Mouse (Mus musculus) testis, adult 2 months (tissue): ENCODE results near the gene Srsf5.

Experiments
- CTCF ChIP-seq: fragments of 200-500 bp; IDR thresholded peaks from 2 replicates; pipeline ENCODE4 v1.5.1; 2012; ENCODE audit warnings: low read depth, mild to moderate bottlenecking, inconsistent platforms, low read length, moderate library complexity; ENCODE audit not compliant: control insufficient read depth, insufficient read depth, insufficient replicate concordance
- POLR2A ChIP-seq: fragments of 200-500 bp; IDR thresholded peaks from 2 replicates; pipeline ENCODE4 v1.6.1; 2012; ENCODE audit warnings: low read depth, mild to moderate bottlenecking, inconsistent platforms, low read length, moderate library complexity; ENCODE audit not compliant: control insufficient read depth

DNA sequence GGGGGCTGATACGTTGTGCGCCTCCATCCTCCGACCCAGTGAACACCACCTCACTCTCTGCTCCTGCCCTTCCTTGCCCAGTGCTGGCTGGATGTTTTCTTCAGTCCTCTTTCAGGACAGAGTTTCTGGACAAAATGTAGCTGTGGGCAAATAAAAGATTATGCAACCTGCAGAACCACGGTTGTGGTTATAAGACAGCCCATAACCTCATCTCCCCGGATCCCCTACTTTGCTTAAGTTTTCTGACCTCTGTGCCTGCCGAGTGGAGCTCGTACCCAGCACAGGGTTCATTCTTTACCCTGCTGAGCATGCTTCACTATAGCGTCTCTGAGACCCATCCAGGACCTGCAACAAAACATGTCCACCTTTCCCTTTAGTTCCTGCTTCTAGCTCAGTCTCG lies 22.6 kb downstream of the Srsf5 start:
- TF ChIP-seq CTCF (no peak), POLR2A (no peak)
